Mouse (Mus musculus) C2C12 (cell line): ENCODE data around the gene Fblim1.

Experiments
- CTCF ChIP-seq: IDR thresholded peaks from one replicate; pipeline ENCODE4 v1.5.1; 2011; ENCODE audit not compliant: control insufficient read depth, insufficient read depth, insufficient read length
- MYOD1 ChIP-seq: IDR thresholded peaks from one replicate; pipeline ENCODE4 v1.6.1; 2011; ENCODE audit warnings: low read depth; ENCODE audit not compliant: control insufficient read depth, insufficient read length
- USF1 ChIP-seq: IDR thresholded peaks from one replicate; pipeline ENCODE4 v1.6.1; 2011; ENCODE audit warnings: low read depth, mild to moderate bottlenecking, control low read depth, moderate library complexity

DNA sequence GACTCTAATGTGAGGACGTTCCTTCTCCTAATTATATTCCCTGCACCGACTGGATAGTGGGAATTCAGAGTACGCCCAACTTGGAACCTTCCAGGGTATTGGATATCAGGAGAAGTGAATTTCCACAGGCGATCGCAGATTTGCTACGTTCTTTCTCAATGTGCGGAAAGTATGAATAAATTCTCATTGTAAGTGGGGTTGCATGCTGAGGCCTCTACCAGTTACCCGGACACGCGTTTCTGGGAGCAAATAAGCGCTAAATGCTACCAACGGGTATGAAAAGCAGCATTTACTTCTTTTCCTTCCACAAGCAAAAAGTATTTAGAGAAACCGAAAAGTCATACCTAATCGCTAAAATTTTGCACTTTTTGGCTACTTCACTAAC lies 68.7 kb downstream of the Fblim1 start:
- no peak for TF ChIP-seq MYOD1
- TF ChIP-seq CTCF: no peak
- no peak for TF ChIP-seq USF1
